Mouse (Mus musculus) G1E-ER4 (cell line): ENCODE measurements around the gene Olfr1193. TPM values are rescaled to one million over a fixed set of nuclear protein-coding genes. Genes with fewer than 3 reads are reported as not detected.
"Not testable (repeated sequence)": the region's sequence is repeated elsewhere in the genome, so short reads cannot be mapped to it uniquely, and the experiment has no call there.

Experiments
- GATA1 ChIP-seq: IDR thresholded peaks from one replicate; pipeline ENCODE4 v1.8.0; 2012; ENCODE audit warnings: low read length, inconsistent platforms
- polyA plus RNA-seq: library from polyadenylated mRNA; stranded (reverse); fragments of >175 nt; gene quantifications from 2 replicates; pipeline ENCODE4 v1.2.3, GENCODE M21; 2012

The Olfr1193 gene
- not detected in 2 replicates for polyA plus RNA-seq

GRCm38 (mm10) chr2:88675328-88675727 lies at the start of gene Olfr1193:
Olfr1193 (plus strand) TSS chr2:88675628.
- not testable (repeated sequence) for TF ChIP-seq GATA1

- not testable (repeated sequence) for TF ChIP-seq GATA1
Measured at GRCm38 (mm10) chr2:88640242-88640641, 35.2 kb upstream of the Olfr1193 start, which contains the start of gene Olfr1191-ps1. Olfr1191-ps1 (plus strand) TSS chr2:88640542.

DNA sequence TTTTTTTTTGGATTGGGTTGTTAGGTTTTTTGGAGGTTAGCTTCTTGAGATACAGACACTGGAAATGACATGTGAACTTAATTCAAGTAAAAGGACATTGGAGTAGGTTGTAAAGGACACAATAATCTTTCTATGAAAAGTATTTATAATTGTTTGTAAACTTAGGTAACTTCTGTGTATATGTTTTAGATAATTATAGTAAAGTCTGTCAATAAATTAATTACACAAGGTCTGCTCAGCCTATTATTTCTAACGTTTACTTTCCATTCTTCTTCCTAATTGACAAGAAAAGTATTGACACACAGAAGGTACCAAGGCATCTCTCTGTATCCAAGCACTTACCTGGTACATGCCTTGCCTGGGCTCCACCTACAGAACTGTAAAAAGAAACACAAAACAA lies 27.2 kb upstream of the Olfr1193 start, which contains the start of gene Olfr1192-ps1:
Gene Olfr1192-ps1, plus strand, starts transcription at position 301 of the 400 bp plus-strand sequence.
- TF ChIP-seq GATA1 = no peak

DNA sequence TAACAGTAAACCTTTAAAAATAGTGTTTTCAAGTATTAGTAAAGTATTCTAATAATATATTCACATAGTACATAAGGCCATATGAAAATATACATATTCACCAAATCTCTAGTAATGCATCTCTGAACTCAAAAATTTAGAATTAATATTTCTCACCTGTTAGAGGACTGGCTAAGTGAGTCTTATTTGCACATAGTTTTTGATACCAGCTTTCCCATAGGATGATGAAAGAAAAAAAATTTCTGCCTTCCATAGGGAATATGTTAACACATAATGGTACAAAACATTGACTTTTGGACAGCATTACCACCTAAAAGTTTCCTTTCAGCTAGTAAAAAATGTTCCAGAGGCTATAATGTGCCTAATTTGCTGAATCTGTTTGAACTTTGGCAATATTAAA lies 13.7 kb downstream of the Olfr1193 start, which contains the start of gene Olfr1195:
Gene Olfr1195, minus strand, starts transcription at position 101 of the 400 bp plus-strand sequence.
- no peak for TF ChIP-seq GATA1

DNA sequence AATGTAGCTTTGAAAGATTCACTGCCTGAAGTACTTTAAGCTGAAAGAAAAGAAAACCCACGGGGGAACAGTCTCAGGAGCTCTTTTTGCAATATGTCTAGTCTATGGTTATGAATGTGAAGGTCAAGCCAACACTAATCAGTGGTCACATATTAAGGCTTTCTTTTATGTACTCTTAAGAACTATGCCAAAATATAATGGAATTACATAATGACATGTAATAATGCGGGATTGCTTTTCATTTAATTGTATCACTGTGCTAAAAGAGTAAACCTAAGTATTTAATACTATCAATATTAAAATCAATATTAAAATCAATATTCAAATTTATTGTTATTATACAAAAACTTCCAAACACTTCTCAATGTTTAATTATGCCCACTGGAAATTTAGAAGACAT lies 29.1 kb downstream of the Olfr1193 start, which contains the start of gene Olfr1196:
Gene Olfr1196, minus strand, starts transcription at position 101 of the 400 bp plus-strand sequence.
- no peak for TF ChIP-seq GATA1

Other genes with a start within 250 kb of the Olfr1193 start
- gene Olfr1181, start 249.5 kb upstream of the Olfr1193 start, polyA plus RNA-seq = not detected in 2 replicates
- not detected in 2 replicates for gene Gm13757, start 226.5 kb upstream of the Olfr1193 start, polyA plus RNA-seq
- not detected in 2 replicates for gene Olfr1183, start 220.8 kb upstream of the Olfr1193 start, polyA plus RNA-seq
- gene Olfr1184, start 192.0 kb upstream of the Olfr1193 start, polyA plus RNA-seq = not detected in 2 replicates
- gene Olfr1185-ps1, start 182.3 kb upstream of the Olfr1193 start, polyA plus RNA-seq = not detected in 2 replicates
- gene Olfr1186, start 157.1 kb upstream of the Olfr1193 start, polyA plus RNA-seq = not detected in 2 replicates
- gene Olfr1188, start 118.7 kb upstream of the Olfr1193 start, polyA plus RNA-seq = not detected in 2 replicates
- not detected in 2 replicates for gene Olfr1189, start 89.2 kb upstream of the Olfr1193 start, polyA plus RNA-seq
- not detected in 2 replicates for gene Olfr1191-ps1, start 35.1 kb upstream of the Olfr1193 start, polyA plus RNA-seq
- gene Olfr1192-ps1, start 27.1 kb upstream of the Olfr1193 start, polyA plus RNA-seq = not detected in 2 replicates
- gene Olfr1195, start 13.6 kb downstream of the Olfr1193 start, polyA plus RNA-seq = not detected in 2 replicates
- gene Olfr1196, start 29.0 kb downstream of the Olfr1193 start, polyA plus RNA-seq = not detected in 2 replicates
- not detected in 2 replicates for gene Olfr1197, start 56.7 kb downstream of the Olfr1193 start, polyA plus RNA-seq
- not detected in 2 replicates for gene Olfr1198, start 75.7 kb downstream of the Olfr1193 start, polyA plus RNA-seq
- gene Olfr1199, start 84.8 kb downstream of the Olfr1193 start, polyA plus RNA-seq = not detected in 2 replicates
- not detected in 2 replicates for gene Olfr1200, start 94.9 kb downstream of the Olfr1193 start, polyA plus RNA-seq
- not detected in 2 replicates for gene Olfr1201, start 117.4 kb downstream of the Olfr1193 start, polyA plus RNA-seq
- not detected in 2 replicates for gene Olfr1202, start 138.9 kb downstream of the Olfr1193 start, polyA plus RNA-seq
- gene Olfr1205, start 154.1 kb downstream of the Olfr1193 start, polyA plus RNA-seq = not detected in 2 replicates
- not detected in 2 replicates for gene Olfr1204, start 173.7 kb downstream of the Olfr1193 start, polyA plus RNA-seq
- gene Olfr1206, start 187.6 kb downstream of the Olfr1193 start, polyA plus RNA-seq = not detected in 2 replicates
- gene Olfr1208, start 226.7 kb downstream of the Olfr1193 start, polyA plus RNA-seq = not detected in 2 replicates
- gene Olfr1209, start 239.5 kb downstream of the Olfr1193 start, polyA plus RNA-seq = not detected in 2 replicates